8 mouse cellular contexts compared by ENCODE assay signal in the genomic region with DNA sequence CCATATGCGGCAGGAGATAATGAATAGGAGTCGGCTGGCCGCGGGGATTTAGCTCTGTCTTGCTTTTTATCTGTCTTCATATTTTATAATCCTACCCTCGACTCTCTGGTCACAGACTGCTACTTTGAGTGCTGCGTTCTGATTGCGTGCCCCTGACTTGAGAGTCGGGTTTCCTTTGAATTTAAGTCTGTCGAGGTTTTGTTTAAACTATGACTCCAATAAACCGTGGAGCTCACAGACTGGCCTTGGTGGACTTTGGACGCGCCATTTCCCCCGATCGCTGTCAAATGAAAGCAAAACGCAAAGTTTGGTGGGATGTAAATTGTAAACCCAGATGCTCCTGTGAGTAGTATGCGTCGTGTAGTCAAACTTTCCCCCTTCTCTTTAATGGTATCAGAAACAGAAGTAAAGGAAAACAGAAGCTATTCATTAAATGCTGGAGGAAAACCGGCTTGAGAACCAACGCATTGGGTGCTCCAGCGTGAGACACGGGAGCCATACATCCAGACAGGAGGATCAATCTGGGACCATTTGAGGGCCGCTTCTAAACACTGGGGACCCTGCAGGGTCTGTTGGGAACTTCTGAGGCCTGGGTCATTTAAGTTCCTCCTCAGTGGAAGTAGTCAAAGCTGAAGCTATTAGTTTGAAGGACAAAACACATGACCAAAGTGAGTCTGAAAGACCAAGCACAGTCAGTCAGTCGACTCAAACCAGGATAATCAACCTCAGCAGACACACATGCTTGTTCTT. TPM values are rescaled to one million over a fixed set of nuclear protein-coding genes. Genes with fewer than 3 reads are reported as not detected.
A peak's percentile ranks its signal among the peaks of the same experiment; 100 is the strongest.
DNase-seq lines count a peak whose midpoint lies in the region; ATAC-seq and TF ChIP-seq lines count a peak whose summit lies in the region.

No protein-coding gene starts in this region.

- ATAC-seq in erythroblast, adult 5-6 weeks (replicated peaks; ENCODE audit: low FRiP score, poor library complexity, severe bottlenecking): no peak
- ATAC-seq in forebrain, postnatal 0 days: peak; percentile 18
- no peak; the same call in 1 of the 2 replicates for ATAC-seq in liver, embryonic 15.5 days (ENCODE audit: insufficient read depth)

- peaks cover 48% of the 10 kb centered on the region for H3K27me3 ChIP-seq in erythroblast, embryonic 14.5 days (ENCODE audit: control insufficient read depth)
- peaks cover 64% of the 10 kb centered on the region for H3K27me3 ChIP-seq in E14TG2a.4 (ENCODE audit: insufficient read depth, low read length)
- no peaks in the 10 kb centered on the region for H3K27me3 ChIP-seq in forebrain, postnatal 0 days (ENCODE audit: insufficient read depth, low read length)
- H3K27me3 ChIP-seq in liver, embryonic 15.5 days: peaks cover 62% of the 10 kb centered on the region

- no peaks in the 10 kb centered on the region for H3K4me1 ChIP-seq in erythroblast, embryonic 14.5 days (ENCODE audit: control insufficient read depth)
- peaks cover 24% of the 10 kb centered on the region for H3K4me1 ChIP-seq in E14TG2a.4 (replicated peaks; ENCODE audit: low read depth, low read length)
- peaks cover 7% of the 10 kb centered on the region; the same call in 1 of the 2 replicates for H3K4me1 ChIP-seq in forebrain, postnatal 0 days (ENCODE audit: insufficient read depth)
- no peaks in the 10 kb centered on the region for H3K4me1 ChIP-seq in liver, embryonic 15.5 days (replicated peaks)

- DNase-seq in forebrain, postnatal 0 days: no peak
- no peak for DNase-seq in left cerebral cortex, postnatal 4 days
- no peak for DNase-seq in adipocyte (ENCODE audit: low spot score)
- DNase-seq in frontal cortex, adult 2 months (ENCODE audit: extremely low spot score in 1 of 2, low spot score in 1 of 2): no peak

- no peaks in the 10 kb centered on the region; the same call in 1 of the 2 replicates for H3K9me3 ChIP-seq in erythroblast, embryonic 14.5 days (ENCODE audit: control insufficient read depth, low read length)
- H3K9me3 ChIP-seq in E14TG2a.4 (ENCODE audit: low read length): no peaks in the 10 kb centered on the region
- H3K9me3 ChIP-seq in forebrain, postnatal 0 days (ENCODE audit: low read length): no peaks in the 10 kb centered on the region
- no peaks in the 10 kb centered on the region for H3K9me3 ChIP-seq in liver, embryonic 15.5 days (replicated peaks)

- under 1% methylated on average over 23 of the region's 23 CpGs for WGBS in forebrain, postnatal 0 days
- WGBS in liver, embryonic 15.5 days (ENCODE audit: insufficient replicate concordance): 1% methylated on average over 23 of the region's 23 CpGs

- TF ChIP-seq CTCF in E14TG2a.4 (conservative IDR thresholded peaks at IDR 0.05; ENCODE audit: low read length): no peak
- no peak for TF ChIP-seq CTCF in forebrain, postnatal 0 days (IDR thresholded peaks at IDR 0.05; ENCODE audit: low read depth)

- intact Hi-C loops in left cerebral cortex, postnatal 4 days (cut with DNase I): loop anchor here (10.0 kb wide), 2 partner anchors 156 to 494 kb away; no protein-coding TSS in a partner anchor

- H3K9ac ChIP-seq in forebrain, postnatal 0 days: peak overlapping the region; percentile 66
- H3K9ac ChIP-seq in liver, embryonic 15.5 days: no peak overlapping the region

- H3K4me3 ChIP-seq in erythroblast, embryonic 14.5 days (replicated peaks): peak overlapping the region; percentile 52
- peak overlapping the region; percentile 87 for H3K4me3 ChIP-seq in E14TG2a.4 (replicated peaks; ENCODE audit: low read length)
- H3K4me3 ChIP-seq in forebrain, postnatal 0 days (ENCODE audit: low read depth, low read length): peak overlapping the region; percentile 83
- peak overlapping the region; percentile 59 for H3K4me3 ChIP-seq in liver, embryonic 15.5 days (replicated peaks)

- H3K27ac ChIP-seq in forebrain, postnatal 0 days (ENCODE audit: low read depth, low read length): peak overlapping the region; percentile 82
- peak overlapping the region; percentile 45; the same call in 1 of the 2 replicates for H3K27ac ChIP-seq in liver, embryonic 15.5 days (replicated peaks)

- H3K4me2 ChIP-seq in forebrain, postnatal 0 days (ENCODE audit: low read depth): peak overlapping the region; percentile 99
- peak overlapping the region; percentile 63 for H3K4me2 ChIP-seq in liver, embryonic 15.5 days

- H3K36me3 ChIP-seq in erythroblast, embryonic 14.5 days (ENCODE audit: control insufficient read depth): no peaks in the 10 kb centered on the region
- no peaks in the 10 kb centered on the region for H3K36me3 ChIP-seq in E14TG2a.4 (ENCODE audit: insufficient read depth, low read length)
- no peaks in the 10 kb centered on the region for H3K36me3 ChIP-seq in forebrain, postnatal 0 days (ENCODE audit: insufficient read depth)
- no peaks in the 10 kb centered on the region for H3K36me3 ChIP-seq in liver, embryonic 15.5 days (replicated peaks)

RNA-seq across cellular contexts. Expression of gene Fzd1, which starts 0.7 kb away (rescaled TPM):
- polyA plus RNA-seq in erythroblast, embryonic 14.5 days (2012): 0.02 TPM in 1 of 2 replicates, not detected in the other
- not detected in 2 replicates for total RNA-seq in erythroblast, adult 5-6 weeks (2015; ENCODE audit: low replicate concordance)
- total RNA-seq in erythroblast, adult 5-6 weeks (2017; ENCODE audit: low replicate concordance): 0.14 and 0.60 TPM in 2 replicates
- 26.6 and 39.8 TPM in 2 replicates for total RNA-seq in forebrain, postnatal 0 days (2014; rRNA removed)
- 6.2 and 8.6 TPM in 2 replicates for polyA plus RNA-seq in forebrain, postnatal 0 days (2015; fragmentation: Nextera tagmentation; extraction: Ambion mirVana)
- 3.4 and 3.6 TPM in 2 replicates for polyA plus RNA-seq in liver, embryonic 15.5 days (2015; fragmentation: Nextera tagmentation; extraction: Ambion mirVana)
- 10 to 100 TPM; 13.2 to 14.0 TPM for total RNA-seq in left cerebral cortex, postnatal 4 days (2021)
- polyA plus RNA-seq in frontal cortex, adult 2 months (2012; rRNA removed): 9.0 and 10.2 TPM in 2 replicates
